Mouse (Mus musculus) gastrocnemius, adult 2 months (tissue): ENCODE measurements at regions not wholly inside any gene's neighbourhood (a gene's known extent, or its start where the extent isn't known, plus 50 kb on each side); places are given as distances from the start of the nearest gene placed in this dataset.

ENCODE experiments used
- DNase-seq: peaks from one replicate; pipeline ENCODE4 v3.0.0; 2022
- H3K27ac ChIP-seq: fragments of 200-600 bp; 2 replicates; pipeline ENCODE4 v1.8.1; 2022; ENCODE audit warnings: mild to moderate bottlenecking
- H3K4me3 ChIP-seq: fragments of 200-600 bp; 2 replicates; pipeline ENCODE4 v1.8.1; 2022; ENCODE audit warnings: mild to moderate bottlenecking, moderate library complexity
- CTCF ChIP-seq: fragments of 200-600 bp; IDR thresholded peaks from 2 replicates; pipeline ENCODE4 v1.8.1; 2022; ENCODE audit warnings: antibody characterized with exemption, mild to moderate bottlenecking, moderate library complexity
- intact Hi-C: fragments of 180-260 bp; cut with DNase I; formaldehyde crosslinking; loops from one replicate; pipeline ENCODE4 v1.15.1; 2025

DNA sequence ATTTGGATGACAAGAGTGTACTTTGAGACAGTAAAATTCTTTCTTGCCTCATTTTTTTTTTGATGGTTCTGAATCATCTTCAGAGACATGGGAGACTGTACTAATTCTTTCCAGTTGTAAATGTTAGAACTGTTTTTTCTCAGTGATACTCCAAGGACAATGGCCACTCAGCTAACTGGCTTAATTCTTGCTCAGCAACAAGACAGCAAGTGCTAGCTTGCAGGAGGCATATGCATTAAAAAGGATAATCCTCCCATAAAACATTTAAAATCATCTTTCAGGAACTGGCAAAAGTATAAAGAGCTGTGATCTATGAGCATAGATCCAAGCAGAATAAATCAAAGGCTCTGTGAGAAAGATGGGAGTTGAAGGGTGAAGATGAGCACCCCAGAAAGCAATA is 587.9 kb upstream of the Nrsn1 start:
- TF ChIP-seq CTCF, result no peak
- Histone ChIP-seq H3K4me3 (no peak overlapping the region), H3K27ac (no peak overlapping the region)
- DNase-seq, result no peak
- intact Hi-C loops, result no loop called here

DNA sequence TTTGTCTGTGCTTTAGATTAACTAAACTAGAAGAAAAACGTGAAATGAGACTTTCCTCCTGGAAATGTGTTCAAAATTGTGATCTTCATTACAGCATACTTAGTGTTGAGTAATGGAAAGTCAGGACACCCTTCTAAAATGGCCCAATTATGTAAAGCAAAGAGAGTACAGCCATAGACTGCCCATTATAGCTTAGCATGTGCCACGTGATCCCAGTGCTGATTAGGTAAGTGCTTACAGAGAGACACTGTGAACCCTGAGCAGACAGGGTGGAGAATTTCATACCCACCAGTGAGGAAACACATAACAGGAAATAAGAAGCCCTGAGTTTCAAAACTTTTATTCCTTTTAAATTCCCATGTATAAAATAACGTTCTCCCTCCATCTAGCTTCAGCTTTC is 587.3 kb upstream of the Nrsn1 start:
- no peak for DNase-seq
- H3K27ac ChIP-seq, result no peak overlapping the region
- intact Hi-C loops, result no loop called here
- no peak overlapping the region for H3K4me3 ChIP-seq
- TF ChIP-seq CTCF, result no peak

GRCm38 (mm10) chr13:25857096-25857495 is 586.8 kb upstream of the Nrsn1 start:
- no peak overlapping the region for H3K4me3 ChIP-seq
- no peak overlapping the region for H3K27ac ChIP-seq
- intact Hi-C loops, result no loop called here
- DNase-seq, result no peak
- TF ChIP-seq CTCF, result no peak

DNA sequence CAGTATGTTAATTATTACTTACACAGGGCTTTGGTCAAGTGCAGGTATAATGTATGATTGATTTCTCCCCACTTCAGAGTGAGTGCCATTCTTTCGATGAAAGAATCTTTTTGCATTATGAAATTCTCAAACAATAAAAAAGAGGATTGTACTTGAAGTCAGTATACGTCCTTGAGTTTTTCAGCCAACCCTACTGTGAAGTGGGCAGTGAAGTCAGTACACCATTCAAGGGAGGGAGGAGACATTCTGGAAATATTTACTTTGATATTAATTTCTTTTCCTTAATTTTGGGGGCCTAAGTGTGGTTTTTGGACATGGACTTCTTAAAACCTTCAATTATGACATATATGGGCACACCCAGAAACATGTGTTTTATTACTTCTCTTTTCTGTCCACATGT is 586.2 kb upstream of the Nrsn1 start:
- intact Hi-C loops, result no loop called here
- DNase-seq, result no peak
- no peak overlapping the region for H3K27ac ChIP-seq
- TF ChIP-seq CTCF, result no peak
- H3K4me3 ChIP-seq, result no peak overlapping the region

- no peak for TF ChIP-seq CTCF
- no peak overlapping the region for H3K27ac ChIP-seq
- H3K4me3 ChIP-seq, result no peak overlapping the region
- intact Hi-C loops, result no loop called here
- DNase-seq, result no peak
These were observed 577.9 kb upstream of the Nrsn1 start for GRCm38 (mm10) chr13:25848156-25848555.

GRCm38 (mm10) chr13:25838237-25838636 is 567.9 kb upstream of the Nrsn1 start:
- no peak for DNase-seq
- Histone ChIP-seq H3K4me3 (no peak overlapping the region), H3K27ac (no peak overlapping the region)
- intact Hi-C loops, result no loop called here
- no peak for TF ChIP-seq CTCF

DNA sequence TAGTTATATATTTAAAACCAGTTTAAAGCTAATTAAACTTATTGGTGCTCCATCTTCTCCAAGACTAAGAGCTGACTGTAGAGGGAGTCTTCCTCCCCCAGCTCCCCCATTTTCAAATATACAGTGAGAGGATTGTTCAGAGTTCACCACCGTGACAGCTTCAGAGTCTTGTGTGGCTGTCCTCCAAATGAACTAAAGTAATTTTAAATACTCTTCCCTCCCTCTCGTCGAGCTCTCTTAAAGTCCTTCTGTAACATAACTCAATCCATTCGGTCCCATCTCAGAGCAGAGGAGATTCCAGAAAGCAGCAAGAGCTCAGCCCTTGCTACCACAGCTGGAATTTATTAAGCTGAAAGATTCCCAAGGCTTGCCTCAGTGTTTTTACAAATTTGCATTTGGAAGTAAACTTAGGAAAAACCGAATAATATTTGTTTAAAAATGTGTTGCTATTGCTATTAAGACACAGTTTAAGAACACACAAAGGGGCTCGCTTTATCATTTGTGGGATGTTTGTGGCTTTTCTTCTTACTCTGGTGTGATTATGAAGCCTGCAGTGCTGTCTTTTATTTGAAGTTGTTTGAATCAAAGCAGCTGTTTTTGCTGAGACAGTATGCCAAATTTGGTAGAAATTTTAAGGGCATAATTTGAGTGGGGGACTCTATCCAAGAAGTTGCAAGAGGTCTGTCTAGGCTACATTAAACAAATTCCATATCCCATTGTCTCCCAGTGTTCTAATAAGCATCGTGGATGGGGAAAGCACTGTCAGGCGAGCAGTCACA is 559.0 kb upstream of the Nrsn1 start:
- intact Hi-C loops, result no loop called here
- DNase-seq, result no peak

DNA sequence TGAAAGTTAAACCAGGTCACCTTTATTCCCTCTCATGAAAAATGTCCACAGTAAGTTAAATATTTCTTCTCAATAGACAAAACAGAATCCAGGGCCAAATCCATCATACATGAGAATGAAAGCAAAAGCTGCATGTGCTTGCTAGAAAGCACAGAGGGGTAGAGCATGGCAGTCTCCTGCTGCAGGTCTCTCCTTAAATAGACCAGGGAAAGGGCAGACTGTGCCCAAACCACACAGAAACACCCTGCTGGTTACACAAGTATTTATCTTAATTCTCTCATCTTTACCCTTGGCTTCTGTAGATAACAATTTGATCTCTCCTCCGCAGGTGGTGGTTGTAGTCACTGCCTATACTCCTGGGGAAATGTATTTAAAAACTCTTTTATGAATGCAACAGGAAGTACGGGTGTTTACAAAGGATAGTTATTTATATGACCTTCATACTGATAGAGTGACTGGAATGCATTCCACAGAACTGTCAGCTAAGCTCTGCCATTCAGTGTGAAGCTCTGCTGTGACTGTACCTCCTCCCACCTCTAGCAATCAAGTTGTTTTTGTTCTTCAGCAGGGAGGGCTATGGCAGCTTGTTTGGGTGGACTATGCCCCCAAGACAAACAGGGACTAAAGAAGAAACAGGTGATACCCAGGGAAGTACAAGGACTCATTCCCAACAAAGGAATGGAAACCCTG is 538.4 kb upstream of the Nrsn1 start:
- no peak for TF ChIP-seq CTCF
- intact Hi-C loops, result no loop called here
- H3K27ac ChIP-seq, result no peak overlapping the region
- no peak for DNase-seq
- H3K4me3 ChIP-seq, result no peak overlapping the region

More for the DNA sequence above, 559.0 kb upstream of the Nrsn1 start:
- Histone ChIP-seq H3K4me3 (no peak overlapping the region), H3K27ac (peak overlapping the region; percentile 48)
- no peak for TF ChIP-seq CTCF

DNA sequence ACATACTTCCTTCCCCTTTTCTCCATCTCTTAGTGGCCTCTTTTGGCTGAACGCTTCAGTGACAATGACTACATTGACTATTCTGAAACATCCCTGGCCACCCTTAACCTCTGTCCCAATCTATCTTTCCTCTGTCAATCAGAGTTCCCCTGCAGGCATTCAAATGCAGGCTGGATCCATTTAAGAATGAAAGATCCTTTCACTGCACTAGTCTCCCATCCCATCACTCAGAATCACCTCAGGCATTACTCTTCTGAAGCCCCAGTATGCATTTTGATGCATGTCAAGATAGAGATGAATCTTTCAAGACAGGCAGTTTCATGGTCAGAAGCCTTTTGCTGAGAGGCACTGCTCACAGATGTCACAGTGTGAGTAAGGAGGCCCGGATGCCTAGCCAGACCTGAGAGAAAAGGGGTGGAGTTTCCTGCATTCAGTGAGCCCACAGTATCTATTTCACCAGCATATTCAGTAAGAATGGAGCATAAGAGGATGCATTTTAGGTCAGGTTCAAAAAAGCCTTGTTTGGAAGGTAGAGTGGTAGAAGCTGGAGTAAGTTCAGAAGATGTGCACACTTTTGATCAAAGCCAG is 523.0 kb upstream of the Nrsn1 start:
- Histone ChIP-seq H3K27ac (no peak overlapping the region), H3K4me3 (no peak overlapping the region)
- DNase-seq, result no peak
- no peak for TF ChIP-seq CTCF
- intact Hi-C loops, result no loop called here

DNA sequence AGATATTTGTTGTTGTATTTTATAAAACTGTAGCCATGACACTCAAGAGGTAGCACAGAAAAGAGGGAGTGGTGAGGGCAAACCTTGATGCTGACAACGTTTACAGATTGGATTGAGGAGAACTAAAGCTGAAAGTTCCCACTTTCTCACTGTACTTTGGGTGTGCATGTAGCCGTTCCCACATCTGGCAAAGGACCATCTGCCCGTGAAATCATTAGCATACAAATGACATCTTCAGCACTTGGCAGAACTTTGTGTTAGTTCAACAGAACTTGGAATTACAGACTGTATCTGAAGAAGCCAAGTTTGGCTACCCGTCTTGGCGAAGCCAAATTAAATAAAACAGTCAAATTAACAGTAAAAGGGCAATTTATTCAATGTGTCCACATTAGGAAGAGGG is 510.9 kb upstream of the Nrsn1 start:
- intact Hi-C loops, result no loop called here
- TF ChIP-seq CTCF, result no peak
- H3K27ac ChIP-seq, result no peak overlapping the region
- H3K4me3 ChIP-seq, result no peak overlapping the region
- DNase-seq, result peak; percentile 34

GRCm38 (mm10) chr13:25777706-25778105 is 507.4 kb upstream of the Nrsn1 start:
- intact Hi-C loops, result no loop called here
- peak; percentile 69 for DNase-seq
- no peak for TF ChIP-seq CTCF
- Histone ChIP-seq H3K27ac (peak overlapping the region; percentile 63), H3K4me3 (no peak overlapping the region; the same call in 1 of the 2 replicates)

DNA sequence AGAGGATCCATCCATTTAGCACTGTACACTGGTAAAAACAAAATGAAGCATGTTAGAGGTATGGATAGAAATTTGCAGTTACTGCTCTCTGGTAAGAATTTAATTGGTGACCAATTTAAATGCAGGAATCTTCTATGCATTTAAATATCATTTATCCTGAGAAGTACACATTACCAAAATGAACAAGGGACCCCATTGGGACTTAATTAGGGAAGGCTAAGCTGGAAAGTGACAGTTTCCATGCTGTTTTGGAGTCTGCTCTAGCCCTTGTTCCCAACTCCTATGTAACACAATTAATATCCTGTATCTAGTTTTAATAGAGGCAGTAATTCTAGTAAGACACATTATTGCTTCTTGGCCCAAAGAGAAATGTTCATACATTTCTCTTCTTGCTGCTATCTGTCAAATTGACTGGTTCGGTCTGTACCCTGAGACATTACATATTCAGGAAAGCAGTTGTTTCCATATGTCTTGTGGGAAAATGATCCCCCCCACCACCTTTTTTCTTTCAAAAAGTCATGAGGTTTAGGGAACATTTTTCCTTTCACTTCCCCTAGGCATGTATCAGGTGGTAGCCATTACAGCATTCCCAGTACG is 504.4 kb upstream of the Nrsn1 start:
- Histone ChIP-seq H3K27ac (no peak overlapping the region), H3K4me3 (no peak overlapping the region)
- DNase-seq, result no peak
- no peak for TF ChIP-seq CTCF
- intact Hi-C loops, result no loop called here

- intact Hi-C loops, result no loop called here
- no peak for TF ChIP-seq CTCF
- Histone ChIP-seq H3K4me3 (no peak overlapping the region), H3K27ac (no peak overlapping the region)
- DNase-seq, result no peak
These were observed 484.3 kb upstream of the Nrsn1 start for GRCm38 (mm10) chr13:25754515-25755105.
